Mouse (Mus musculus): ENCODE measurements at regions not wholly inside any gene's neighbourhood (a gene's known extent, or its start where the extent isn't known, plus 50 kb on each side); places are given as distances from the start of the nearest gene placed in this dataset.

DNA sequence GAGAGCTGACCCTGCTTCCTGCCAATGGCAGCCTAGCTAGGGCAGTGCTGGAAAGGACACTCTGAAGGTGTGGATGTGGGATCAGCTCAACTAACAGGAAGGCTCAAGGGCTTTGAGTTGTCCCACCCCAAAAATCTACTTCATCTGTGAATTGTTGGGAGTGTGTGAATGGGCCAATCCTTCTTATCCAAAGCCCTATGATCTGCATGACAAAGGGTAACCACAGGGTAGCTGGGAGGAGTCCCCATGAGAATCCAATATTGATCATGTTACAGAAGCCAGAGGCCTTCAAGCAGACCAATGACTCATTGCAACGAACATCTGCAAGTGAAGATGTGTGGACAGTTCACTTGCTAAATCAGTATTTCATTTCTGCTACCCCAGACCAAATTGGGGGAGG is 51.1 kb upstream of the Adra1b start:
- in situ Hi-C loops (cut with MboI, MseI): loop anchor here (10.0 kb wide), 1 partner anchor 1933 kb away; no protein-coding TSS in a partner anchor

GRCm38 (mm10) chr11:43958241-43958975 is 57.4 kb upstream of the Adra1b start:
- in situ Hi-C loops (cut with MboI, MseI): loop anchor here (10.0 kb wide), 1 partner anchor 1926 kb away; no protein-coding TSS in a partner anchor

DNA sequence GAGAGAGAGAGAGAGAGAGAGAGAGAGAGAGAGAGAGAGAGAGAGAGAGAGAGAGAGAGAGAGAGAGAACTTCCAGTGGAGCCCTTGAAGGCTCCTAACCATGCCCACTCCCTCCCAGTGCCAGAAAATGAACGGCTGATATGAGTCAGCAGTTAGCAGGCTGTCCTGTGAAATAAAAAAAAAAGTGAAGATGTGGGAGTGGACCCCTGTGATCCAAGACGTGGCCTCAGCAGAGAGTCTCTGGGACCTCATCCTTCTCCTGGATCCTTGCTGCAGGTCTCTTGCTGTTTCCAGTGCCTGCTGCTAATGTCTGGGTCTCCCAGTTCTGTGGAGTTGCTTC is 57.9 kb upstream of the Adra1b start:
- in situ Hi-C loops (cut with MboI, MseI): loop anchor here (10.0 kb wide), 1 partner anchor 1926 kb away; no protein-coding TSS in a partner anchor

GRCm38 (mm10) chr11:43960348-43961105 is 59.5 kb upstream of the Adra1b start:
- in situ Hi-C loops (cut with MboI, MseI): no loop called here

- in situ Hi-C loops (cut with MboI, MseI): no loop called here
These were observed 60.5 kb upstream of the Adra1b start for GRCm38 (mm10) chr11:43961398-43962070.

- in situ Hi-C loops (cut with MboI, MseI): no loop called here
These were observed 66.8 kb upstream of the Adra1b start for GRCm38 (mm10) chr11:43967764-43968163.

DNA sequence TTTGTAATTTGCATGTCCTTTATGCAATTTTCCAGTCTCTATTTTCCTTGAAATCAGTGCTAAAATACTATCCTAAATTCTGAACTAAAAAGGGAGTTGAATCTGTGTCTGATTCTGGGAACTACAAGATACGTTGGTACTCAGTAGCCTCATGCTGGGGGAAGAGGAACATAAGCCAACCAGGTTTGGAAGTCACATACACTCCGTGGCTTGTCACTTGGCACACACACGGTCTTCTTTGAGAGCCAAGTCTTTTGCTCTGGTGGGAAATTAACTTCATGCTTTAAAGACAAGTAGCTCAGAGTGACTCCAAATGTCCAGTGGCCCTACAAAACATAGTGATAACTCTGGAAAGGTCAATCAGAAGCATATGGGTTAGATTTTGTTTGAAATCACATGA is 70.9 kb upstream of the Adra1b start:
- in situ Hi-C loops (cut with MboI, MseI): no loop called here

DNA sequence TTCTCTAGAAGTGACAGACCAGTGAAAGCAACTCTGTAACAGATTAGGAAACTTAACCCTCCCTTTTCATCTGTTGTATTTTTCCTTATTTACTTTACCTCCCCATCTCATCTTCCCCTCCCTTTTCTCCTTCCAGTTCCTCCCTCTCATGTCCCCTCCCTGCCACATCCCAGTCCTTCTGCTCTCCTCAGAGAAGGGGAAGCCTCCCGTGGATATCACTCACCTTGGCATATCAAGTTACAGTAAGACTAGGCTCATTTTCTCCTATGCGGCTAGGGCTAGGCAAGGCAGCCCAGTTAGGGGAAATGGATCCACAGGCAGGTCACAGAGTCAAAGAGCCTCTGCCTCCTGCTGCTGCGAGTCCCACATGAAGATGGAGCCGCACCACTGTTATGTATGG is 75.0 kb upstream of the Adra1b start:
- in situ Hi-C loops (cut with MboI, MseI): no loop called here

DNA sequence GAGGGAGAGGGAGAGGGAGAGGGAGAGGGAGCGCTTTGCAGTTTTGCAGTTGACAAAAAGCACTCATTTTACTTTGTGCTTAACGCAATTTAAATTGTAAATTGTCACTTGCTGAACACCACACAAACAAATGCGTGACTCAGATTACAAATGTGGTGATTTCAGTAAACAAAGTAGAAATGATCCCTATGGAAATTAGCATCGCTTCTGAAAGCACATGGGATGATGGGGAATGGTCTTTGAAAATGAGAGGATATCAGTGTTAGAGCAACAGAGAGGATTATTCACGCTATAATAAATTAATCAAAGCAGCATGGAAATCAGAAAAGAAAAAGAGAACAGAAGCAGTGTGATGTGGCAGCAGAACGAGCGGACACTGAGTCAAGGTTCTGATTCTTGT is 78.4 kb upstream of the Adra1b start:
- in situ Hi-C loops (cut with MboI, MseI): no loop called here

DNA sequence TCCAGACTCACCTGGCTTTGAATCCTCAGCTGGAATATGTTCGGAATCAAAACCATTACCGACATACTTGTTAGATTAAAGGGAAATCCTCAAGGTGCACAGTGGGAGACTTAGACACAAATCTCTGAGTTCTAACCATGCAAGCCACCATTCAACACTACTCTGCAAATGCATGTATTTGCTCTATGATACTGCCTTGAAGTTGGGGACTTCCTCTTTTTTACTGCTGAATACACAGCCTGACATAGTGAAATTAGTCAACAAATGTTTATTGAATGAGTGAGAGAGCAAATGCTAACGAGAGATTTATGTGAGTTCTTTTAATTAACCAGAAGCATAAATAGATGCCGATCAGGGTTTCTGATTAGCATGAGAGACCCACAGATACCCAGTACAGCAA is 79.4 kb upstream of the Adra1b start:
- in situ Hi-C loops (cut with MboI, MseI): no loop called here

GRCm38 (mm10) chr11:43989911-43990430 is 89.0 kb upstream of the Adra1b start:
- in situ Hi-C loops (cut with MboI, MseI): no loop called here

DNA sequence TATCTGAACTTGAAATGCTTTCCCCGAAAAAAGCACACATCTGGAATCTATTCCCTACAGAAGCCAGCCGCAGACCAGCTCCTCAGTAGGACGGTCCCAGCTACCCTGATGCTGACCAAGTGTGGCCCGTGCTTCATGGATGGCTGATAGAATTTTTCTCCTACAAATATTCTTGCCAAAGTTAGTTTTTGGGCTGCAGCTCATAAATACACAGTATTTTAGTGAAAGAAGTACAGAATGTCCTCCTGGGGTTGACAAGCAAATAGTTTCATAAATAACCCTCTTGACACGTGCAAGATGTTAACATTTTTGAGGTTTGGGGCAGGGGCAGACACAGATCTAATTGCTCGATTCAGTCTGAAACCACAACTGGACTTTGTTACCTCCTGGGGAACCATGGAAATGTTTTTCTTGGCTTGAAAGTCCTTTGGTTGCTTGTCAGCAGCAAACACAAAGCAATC is 91.0 kb upstream of the Adra1b start:
- in situ Hi-C loops (cut with MboI, MseI): no loop called here

- in situ Hi-C loops (cut with MboI, MseI): no loop called here
These were observed 97.2 kb upstream of the Adra1b start for GRCm38 (mm10) chr11:43998046-43998725.

DNA sequence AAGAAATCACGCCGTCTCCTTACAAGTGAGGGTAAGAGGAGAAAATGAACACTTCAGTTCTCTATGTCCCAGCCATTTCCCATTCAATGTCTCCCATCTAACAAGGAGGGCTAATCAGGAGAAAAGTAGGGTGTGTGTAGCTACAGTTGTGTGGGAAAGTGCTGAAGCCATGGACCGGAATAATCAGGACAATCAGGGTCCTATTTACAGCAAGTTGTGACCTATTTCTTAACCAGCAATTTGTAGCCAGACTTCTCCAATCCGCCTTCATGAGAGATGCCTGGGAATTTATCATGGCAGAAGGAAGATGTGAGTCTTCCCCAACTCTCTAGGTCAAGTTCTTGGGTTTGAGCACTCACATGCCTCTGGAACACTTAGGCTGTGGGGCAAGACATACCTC is 99.0 kb upstream of the Adra1b start:
- in situ Hi-C loops (cut with MboI, MseI): no loop called here

DNA sequence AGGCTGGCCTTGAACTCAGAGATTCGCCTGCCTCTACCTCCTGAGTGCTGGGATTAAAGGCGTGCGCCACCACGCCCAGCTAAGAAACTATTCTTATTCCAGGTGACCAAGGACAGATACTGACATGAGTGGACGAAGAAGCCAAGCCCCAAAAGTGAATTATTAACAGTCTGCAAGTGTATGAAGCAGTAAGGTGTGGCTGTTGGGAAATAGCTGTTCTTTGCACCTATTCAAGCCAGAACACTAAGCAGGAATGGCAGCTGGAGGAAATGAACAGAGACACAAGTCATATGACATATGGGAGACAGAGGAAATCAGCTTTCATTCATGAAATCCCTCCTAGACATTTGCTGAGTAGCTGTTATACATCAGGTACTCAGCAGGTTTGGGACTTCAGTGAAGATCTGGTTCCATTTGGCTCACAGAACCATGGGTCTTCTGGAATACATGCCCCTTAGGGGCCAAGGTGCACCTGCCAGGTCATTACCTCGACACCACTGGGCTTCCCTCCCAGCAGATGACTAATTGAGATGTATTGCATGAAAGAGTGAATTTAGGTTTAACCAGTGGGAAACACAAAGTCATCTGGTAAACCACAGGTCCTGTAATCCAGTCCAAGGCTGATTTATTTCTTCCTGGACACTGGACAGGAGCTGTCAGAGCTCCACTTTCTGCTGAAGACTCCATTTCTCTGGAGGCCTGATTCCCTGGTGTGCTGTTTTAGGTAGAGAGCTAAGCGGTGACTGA is 101.0 kb upstream of the Adra1b start:
- in situ Hi-C loops (cut with MboI, MseI): no loop called here

- in situ Hi-C loops (cut with MboI, MseI): no loop called here
These were observed 101.9 kb upstream of the Adra1b start for GRCm38 (mm10) chr11:44002716-44003522.

GRCm38 (mm10) chr11:44007526-44008040 is 106.6 kb upstream of the Adra1b start:
- in situ Hi-C loops (cut with MboI, MseI): no loop called here

- in situ Hi-C loops (cut with MboI, MseI): no loop called here
These were observed 111.3 kb upstream of the Adra1b start for GRCm38 (mm10) chr11:44012314-44012713.

DNA sequence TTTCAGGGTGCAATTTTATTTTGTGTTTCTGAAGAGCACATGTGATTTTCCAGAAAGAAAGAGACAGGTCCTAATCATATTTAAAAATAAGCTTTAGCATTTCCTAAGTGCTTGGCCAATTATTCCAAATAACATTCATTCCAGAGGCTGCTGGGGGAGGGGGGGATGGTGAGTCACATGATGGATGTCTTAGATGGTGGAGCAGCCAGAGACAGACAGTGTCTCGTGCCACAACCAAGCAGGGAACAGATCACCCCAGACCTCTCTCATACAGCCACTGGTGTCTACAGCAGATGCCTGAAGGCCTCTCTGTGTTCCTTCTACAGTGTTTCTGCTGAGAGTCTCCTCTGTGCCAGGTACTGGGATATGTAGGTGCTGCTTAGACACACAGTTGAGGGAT is 112.8 kb upstream of the Adra1b start:
- in situ Hi-C loops (cut with MboI, MseI): no loop called here

DNA sequence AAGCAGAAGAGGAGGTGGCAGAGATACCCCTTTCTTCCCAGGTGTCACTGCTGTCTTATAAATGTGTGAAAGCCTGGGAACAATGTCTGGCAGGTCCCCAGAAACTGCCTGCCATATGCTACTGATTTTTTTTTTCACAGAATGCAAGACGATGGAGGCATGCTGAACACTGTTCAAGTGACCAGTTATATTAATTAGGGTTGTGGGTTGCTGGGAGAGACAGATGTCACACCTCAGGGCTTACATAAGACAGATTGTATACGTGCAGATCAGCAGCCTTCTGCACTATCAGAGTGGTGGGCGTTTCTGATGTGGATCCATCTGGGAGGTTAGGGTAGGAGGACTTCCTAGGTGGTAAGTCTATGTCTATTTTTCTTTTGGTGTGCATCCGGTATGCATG is 120.6 kb upstream of the Adra1b start:
- in situ Hi-C loops (cut with MboI, MseI): no loop called here
